Mouse (Mus musculus) ES-E14 (cell line): Measurements from ENCODE around the gene Ttc27.

Source experiments
- MAFK ChIP-seq: IDR thresholded peaks from 2 replicates; pipeline ENCODE4 v1.6.1; 2014; ENCODE audit warnings: mild to moderate bottlenecking, low read depth, low read length, inconsistent platforms; ENCODE audit not compliant: insufficient read depth
- ZC3H11A ChIP-seq: IDR thresholded peaks from 2 replicates; pipeline ENCODE4 v1.6.1; 2012; ENCODE audit warnings: low read depth, mild to moderate bottlenecking, inconsistent platforms, low read length, borderline replicate concordance

DNA sequence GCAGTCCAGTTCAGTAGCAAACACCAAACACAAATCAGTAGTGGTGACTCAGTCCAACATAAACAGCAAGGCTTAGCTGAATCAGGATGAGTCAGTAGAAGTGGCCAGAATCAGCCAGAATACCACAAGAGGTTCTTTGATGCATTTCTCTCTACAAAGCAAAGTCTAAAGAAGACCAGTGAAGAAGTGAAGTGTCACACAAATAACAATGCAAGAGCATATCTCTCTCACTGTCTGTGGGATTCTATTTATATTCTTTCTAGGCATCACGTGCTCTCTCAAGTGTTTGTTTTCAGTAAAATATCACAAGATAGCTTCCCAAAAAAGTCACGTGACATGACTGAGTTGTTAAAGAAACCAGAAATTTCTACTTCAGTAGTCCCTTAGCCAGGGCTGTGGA, 102.2 kb downstream of the Ttc27 start:
- TF ChIP-seq ZC3H11A (no peak), MAFK (no peak)
